8 mouse cellular contexts compared by ENCODE assay signal in genomic region chr11:4849258-4849943, GRCm38 (mm10). TPM values are rescaled to one million over a fixed set of nuclear protein-coding genes. Genes with fewer than 3 reads are reported as not detected.
DNase-seq lines count a peak whose midpoint lies in the region; ATAC-seq lines count a peak whose summit lies in the region.

TSS of gene Nf2 (minus strand) at chr11:4849536.

- H3K9ac ChIP-seq in lung, embryonic 16.5 days (ENCODE audit: low read length) = peak within 1 kb of the TSS; percentile 98

- H3K4me2 ChIP-seq in lung, embryonic 16.5 days (ENCODE audit: low read depth, low read length) = peak within 1 kb of the TSS; percentile 58

- under 1% methylated on average over 59 of the region's 60 CpGs for WGBS in lung, embryonic 16.5 days

- H3K4me3 ChIP-seq in lung, embryonic 16.5 days (ENCODE audit: low read length) = peak within 1 kb of the TSS; percentile 99

- H3K27ac ChIP-seq in lung, embryonic 16.5 days (ENCODE audit: low read length) = peak within 1 kb of the TSS; percentile 70

- peaks cover 6% of the 10 kb centered on the region; the same call in 1 of the 2 replicates for H3K4me1 ChIP-seq in lung, embryonic 16.5 days (replicated peaks; ENCODE audit: control insufficient read depth, insufficient read depth, low read length)

- ATAC-seq in hematopoietic stem cell, adult 5-6 weeks (replicated peaks in 1 of 2; ENCODE audit: insufficient read depth in 1 of 2, low FRiP score in 2 of 2, low TSS enrichment in 1 of 2, low read depth in 1 of 2, poor library complexity in 2 of 2, severe bottlenecking in 2 of 2) = peak; percentile 99
- ATAC-seq in lung, embryonic 16.5 days (ENCODE audit: low read depth) = peak; percentile 99

- no peaks in the 10 kb centered on the region for H3K9me3 ChIP-seq in lung, embryonic 16.5 days (ENCODE audit: control insufficient read depth, low read length)

- no peaks in the 10 kb centered on the region for H3K36me3 ChIP-seq in lung, embryonic 16.5 days (ENCODE audit: control insufficient read depth, insufficient read depth, low read length)

- no peaks in the 10 kb centered on the region for H3K27me3 ChIP-seq in lung, embryonic 16.5 days (ENCODE audit: control insufficient read depth, insufficient read depth, low read depth, low read length)

- DNase-seq in MEL-GATA-1-ER (ENCODE audit: extremely low read depth, low read depth) = peak; percentile 99
- DNase-seq in cerebellum, adult 8-10 months = peak; percentile 97
- peak; percentile 99 for DNase-seq in forelimb bud, embryonic 11.5 days (ENCODE audit: low read depth, low spot score)
- peak; percentile 98 for DNase-seq in layer of hippocampus, adult 9-10 months (ENCODE audit: low spot score)
- peak; percentile 80 for DNase-seq in ovary, postnatal 10 days (ENCODE audit: low spot score)
- DNase-seq in thymus, postnatal 10 days (ENCODE audit: low spot score in 2 of 2) = peak; percentile 92 to 96

RNA-seq across cellular contexts. Expression of gene Nf2, which starts in this region (rescaled TPM):
- total RNA-seq in hematopoietic stem cell, adult 5-6 weeks (2017) = 52.9 and 80.7 TPM in 2 replicates
- polyA plus RNA-seq in lung, embryonic 16.5 days (2015; fragmentation: Nextera tagmentation; extraction: Ambion mirVana) = 40.1 and 41.6 TPM in 2 replicates

Comparison
In these comparisons a context has a peak if more than half of its experiments do, and no peak if none do; other contexts are left out.
1. Peak in every context shown above with its lines: DNase-seq, ATAC-seq, H3K4me3 ChIP-seq and H3K27ac ChIP-seq.